Mouse (Mus musculus): ENCODE measurements at regions not wholly inside any gene's neighbourhood (a gene's known extent, or its start where the extent isn't known, plus 50 kb on each side); places are given as distances from the start of the nearest gene placed in this dataset.

- DNase-seq = no peak
Measured at GRCm38 (mm10) chr4:8949537-8949936, 710.7 kb upstream of the Car8 start.

GRCm38 (mm10) chr4:8945116-8945515, 706.3 kb upstream of the Car8 start:
- DNase-seq = no peak

- no peak for DNase-seq
Measured at GRCm38 (mm10) chr4:8943080-8943479, 704.2 kb upstream of the Car8 start.

- DNase-seq = no peak
Measured at GRCm38 (mm10) chr4:8938948-8939411, 700.1 kb upstream of the Car8 start.

GRCm38 (mm10) chr4:8935899-8936298, 697.1 kb upstream of the Car8 start:
- DNase-seq = no peak

GRCm38 (mm10) chr4:8934541-8934940, 695.7 kb upstream of the Car8 start:
- no peak for DNase-seq

- DNase-seq = no peak
Measured at GRCm38 (mm10) chr4:8929346-8929745, 690.5 kb upstream of the Car8 start.

DNA sequence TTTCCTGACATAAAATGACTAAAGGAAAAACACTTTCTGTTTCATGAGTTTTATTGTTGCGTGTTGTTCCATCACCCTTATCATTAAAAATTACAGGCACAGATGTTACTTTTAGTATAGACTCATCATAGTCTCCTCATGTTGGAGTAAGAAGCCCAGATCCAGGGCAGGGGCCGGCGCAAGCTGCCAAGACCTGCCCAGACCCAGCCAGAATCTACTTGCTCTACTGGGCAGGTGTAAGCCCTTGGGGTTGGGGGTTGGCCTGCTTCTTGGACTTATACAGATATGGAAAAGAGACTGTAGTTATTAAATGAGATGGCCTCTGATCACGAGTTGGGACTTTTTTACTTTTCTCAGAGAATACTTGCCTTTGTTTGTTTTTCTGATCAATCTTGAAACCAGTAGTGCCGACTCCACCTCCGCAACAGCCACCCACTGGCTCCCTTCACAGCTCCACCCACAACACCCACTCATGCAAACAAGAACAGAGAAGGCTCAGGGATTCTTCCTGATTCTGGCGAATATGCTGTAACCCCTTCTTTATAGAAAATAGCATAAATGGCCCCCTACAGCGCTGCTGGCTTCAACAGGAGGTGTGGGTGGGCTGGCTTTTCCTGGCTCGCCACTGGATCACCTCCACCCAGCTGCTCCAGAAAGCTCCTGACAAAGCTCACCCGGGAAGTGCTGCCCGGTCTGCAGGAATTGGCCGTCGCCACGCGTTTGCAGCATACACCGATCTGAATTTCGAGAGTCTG, 689.9 kb upstream of the Car8 start:
- DNase-seq = no peak

DNA sequence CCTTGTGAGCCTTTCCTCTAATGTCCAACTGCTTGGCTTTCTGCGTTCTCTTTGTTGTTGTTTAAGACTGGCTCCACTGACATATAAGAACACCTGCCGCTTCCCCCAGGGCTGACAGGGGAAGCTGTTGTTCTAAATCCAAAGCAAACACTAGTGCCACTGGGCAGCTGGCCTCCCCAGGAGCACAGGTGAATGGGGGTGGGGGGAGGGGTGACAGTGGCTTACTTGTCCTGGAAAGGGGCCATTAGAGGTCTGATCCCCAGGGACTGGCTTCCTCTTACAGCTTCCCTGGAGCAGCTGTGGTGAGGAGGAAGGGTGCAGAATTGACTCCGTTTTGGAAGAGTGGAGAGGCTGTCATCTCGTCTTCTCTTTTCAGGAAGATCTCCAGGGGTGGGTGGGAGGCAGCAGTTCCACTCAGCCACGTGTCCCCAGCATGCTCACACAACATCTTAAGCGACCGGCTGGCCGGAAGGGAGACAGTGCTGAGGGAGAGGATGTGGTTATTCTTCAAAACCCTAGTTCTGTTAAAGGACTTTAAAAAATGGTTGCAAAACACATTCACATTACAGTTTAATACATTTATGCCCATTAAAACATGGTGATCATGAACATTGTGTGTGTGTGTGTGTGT, 688.5 kb upstream of the Car8 start:
- peak; percentile 47 to 58 for DNase-seq

- peak; percentile 73 to 79 for DNase-seq
Measured at GRCm38 (mm10) chr4:8926642-8927275, 687.9 kb upstream of the Car8 start.

DNA sequence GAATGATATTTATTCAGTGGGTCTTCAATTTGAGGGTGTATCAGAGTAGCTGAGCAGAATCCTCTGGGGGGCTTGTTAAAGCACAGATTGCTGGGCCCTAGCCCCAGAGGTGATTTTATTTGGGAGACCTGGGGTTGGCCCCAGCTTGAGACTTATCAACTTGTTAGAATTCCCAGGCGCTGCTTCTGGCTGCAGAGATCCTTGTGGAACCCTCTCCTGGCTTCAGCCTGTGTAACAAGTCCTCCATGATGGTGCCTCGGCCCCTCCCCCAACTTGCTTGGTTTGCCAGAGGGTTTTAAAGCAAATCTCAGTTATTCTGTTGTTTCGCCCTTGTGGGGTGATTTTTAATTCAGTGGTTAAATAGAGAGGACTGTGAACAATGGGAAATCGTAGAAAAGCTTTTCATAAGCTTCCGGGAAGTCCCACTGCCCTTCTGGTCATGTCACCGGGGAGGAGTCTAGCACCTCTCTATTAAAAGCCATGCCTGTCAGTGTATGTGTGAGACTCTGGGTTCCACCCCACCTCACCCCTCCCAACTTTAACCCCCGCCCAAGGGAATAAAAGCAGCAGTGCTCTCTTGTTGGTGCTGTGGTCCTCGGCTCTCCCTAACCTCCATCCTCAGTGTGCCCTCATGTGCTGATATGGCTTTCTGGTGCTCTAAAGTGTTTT, 684.0 kb upstream of the Car8 start:
- DNase-seq = no peak

DNA sequence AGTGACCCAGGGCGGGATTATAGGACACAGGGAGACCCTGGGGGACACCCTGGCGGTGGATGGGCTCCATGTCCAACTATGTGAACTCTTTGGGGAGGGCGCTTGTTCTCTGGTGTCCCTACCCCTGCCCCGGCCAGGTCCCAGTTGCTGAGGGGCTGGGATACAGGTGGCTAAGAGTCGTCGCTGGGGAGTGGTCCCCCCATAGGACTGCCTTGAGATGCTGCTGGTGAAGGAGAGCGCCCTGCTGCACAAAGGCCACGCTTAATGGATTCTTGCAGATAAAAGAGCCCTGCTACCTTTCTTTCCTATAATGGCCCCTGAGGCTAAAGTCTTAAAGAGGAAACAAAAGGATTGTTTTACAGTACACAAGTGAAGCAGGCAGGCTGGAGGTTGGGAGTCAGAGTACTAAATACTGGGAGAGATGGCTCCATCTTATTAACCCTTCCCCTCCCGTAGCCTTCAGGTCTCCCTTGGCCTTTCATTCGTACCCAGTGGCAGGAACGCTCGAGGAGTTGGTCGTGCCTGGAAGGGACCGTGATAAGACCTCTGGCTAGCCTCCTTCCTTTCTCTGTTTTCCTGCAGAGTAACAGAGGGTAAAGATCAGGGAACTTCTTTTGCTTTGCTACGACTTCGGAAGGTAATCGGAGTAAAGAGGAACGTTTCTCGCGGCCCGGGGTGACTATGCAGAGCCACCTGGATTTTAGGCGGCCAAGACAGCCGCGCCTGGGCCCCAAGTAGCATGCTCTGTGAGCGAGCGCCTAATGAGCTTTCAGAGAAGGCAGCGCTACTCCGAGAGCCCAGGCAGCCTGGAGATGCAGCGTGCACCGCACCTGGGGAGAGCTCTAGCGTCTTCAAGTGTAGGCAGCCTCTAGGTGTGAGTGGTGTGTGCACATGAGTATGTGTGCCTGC, 682.9 kb upstream of the Car8 start:
- DNase-seq = peak; percentile 32 to 35

GRCm38 (mm10) chr4:8920306-8920705, 681.5 kb upstream of the Car8 start:
- no peak for DNase-seq

DNA sequence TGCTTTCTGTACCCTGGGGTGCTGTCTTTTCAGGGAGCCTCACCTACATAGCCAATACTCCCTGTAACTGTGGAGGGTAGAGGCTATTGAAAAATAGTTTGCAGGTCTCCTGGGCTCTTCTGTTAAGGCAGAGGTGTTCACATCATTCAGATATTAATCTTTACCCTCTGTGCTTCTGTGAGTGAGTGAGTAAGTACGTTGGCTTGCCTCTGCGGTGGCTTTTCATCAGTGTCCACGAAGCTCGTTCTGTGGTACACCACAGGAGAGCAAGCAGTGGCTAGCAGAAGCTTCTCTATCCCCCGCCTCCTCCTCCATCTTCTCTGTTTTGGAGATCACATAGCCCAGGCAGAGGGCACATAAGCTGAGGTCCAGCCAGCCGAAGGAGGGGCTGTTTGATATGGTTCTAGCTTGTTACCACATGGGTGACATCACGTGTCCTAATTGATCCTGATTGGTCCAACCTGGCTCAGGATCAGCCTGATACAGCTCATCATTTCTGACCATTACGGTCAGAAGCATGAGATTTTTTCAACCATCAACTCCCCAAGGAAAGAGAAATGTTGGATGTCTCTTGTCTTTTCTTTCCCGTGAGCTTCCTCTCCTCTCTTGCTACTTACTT, 680.6 kb upstream of the Car8 start:
- DNase-seq = no peak

Measured in B cell, adult 2 months (primary cell).